Mouse (Mus musculus) kidney, embryonic 14.5 days (tissue): ENCODE results near the gene Tmem121b. TPM values are rescaled to one million over a fixed set of nuclear protein-coding genes. Genes with fewer than 3 reads are reported as not detected.

Experiments
- ATAC-seq: fragments of 200-750 bp; cut with Nextera tagmentation; 2 replicates; pipeline ENCODE4 v1.8.0; 2017; ENCODE audit warnings: moderate number of reproducible peaks, mild to moderate bottlenecking, moderate TSS enrichment, moderate library complexity; ENCODE audit not compliant: low FRiP score, low TSS enrichment
- H3K27ac ChIP-seq: fragments of 300-500 bp; sonication (generic); 2 replicates; pipeline ENCODE4 v1.5.1; 2014; ENCODE audit warnings: low read depth, mild to moderate bottlenecking, low read length, moderate library complexity, mixed read lengths
- H3K27me3 ChIP-seq: fragments of 300-500 bp; sonication (generic); 2 replicates; pipeline ENCODE4 v1.6.1; 2014; ENCODE audit warnings: mild to moderate bottlenecking, low read length; ENCODE audit not compliant: control insufficient read depth, insufficient read depth
- H3K36me3 ChIP-seq: fragments of 300-500 bp; sonication (generic); 2 replicates; pipeline ENCODE4 v1.6.1; 2014; ENCODE audit warnings: low read length, mixed read lengths; ENCODE audit not compliant: control insufficient read depth, insufficient read depth
- H3K4me1 ChIP-seq: fragments of 300-500 bp; sonication (generic); 2 replicates; pipeline ENCODE4 v1.6.1; 2014; ENCODE audit warnings: low read length, mixed read lengths; ENCODE audit not compliant: control insufficient read depth, insufficient read depth
- H3K4me2 ChIP-seq: fragments of 300-500 bp; sonication (generic); replicated peaks from 2 replicates; pipeline ENCODE4 v1.6.1; 2014; ENCODE audit warnings: low read depth, mild to moderate bottlenecking, low read length
- H3K4me3 ChIP-seq: fragments of 300-500 bp; sonication (generic); 2 replicates; pipeline ENCODE4 v1.5.1; 2014; ENCODE audit warnings: mild to moderate bottlenecking, low read length
- H3K9ac ChIP-seq: fragments of 300-500 bp; sonication (generic); 2 replicates; pipeline ENCODE4 v1.6.1; 2014; ENCODE audit warnings: low read depth, mild to moderate bottlenecking, low read length, moderate library complexity
- H3K9me3 ChIP-seq: fragments of 300-500 bp; sonication (generic); 2 replicates; pipeline ENCODE4 v1.6.1; 2016; ENCODE audit warnings: low read length; ENCODE audit not compliant: control insufficient read depth
- WGBS: fragments of 180-500 bp; shearing (Covaris S2); extraction: QIAGEN DNeasy Blood & Tissue Kit; methylation state at CpG from one replicate; pipeline ENCODE4 v1.1.7; 2014; 5-methylcytosine and 5-hydroxymethylcytosine counted together
- polyA plus RNA-seq: library from polyadenylated mRNA; unstranded; fragments of >200 nt; fragmentation: Nextera tagmentation; extraction: Ambion mirVana; gene quantifications from 2 replicates; pipeline ENCODE4 v1.2.1, GENCODE M21; 2014

Gene Tmem121b
- polyA plus RNA-seq, 1 experiment from 2014 or later, result 0.04 TPM

GRCm38 (mm10) chr6:120473427-120473826, 20.2 kb downstream of the Tmem121b start:
- Histone ChIP-seq H3K9me3 (no peaks in the 10 kb centered on the region), H3K4me3 (no peak overlapping the region), H3K4me1 (no peaks in the 10 kb centered on the region), H3K36me3 (no peaks in the 10 kb centered on the region), H3K27ac (no peak overlapping the region), H3K27me3 (no peaks in the 10 kb centered on the region), H3K9ac (no peak overlapping the region), H3K4me2 (no peak overlapping the region)
- peak; percentile 43; the same call in 1 of the 2 replicates for ATAC-seq
- WGBS, result 56% methylated on average over 5 of the region's 5 CpGs

DNA sequence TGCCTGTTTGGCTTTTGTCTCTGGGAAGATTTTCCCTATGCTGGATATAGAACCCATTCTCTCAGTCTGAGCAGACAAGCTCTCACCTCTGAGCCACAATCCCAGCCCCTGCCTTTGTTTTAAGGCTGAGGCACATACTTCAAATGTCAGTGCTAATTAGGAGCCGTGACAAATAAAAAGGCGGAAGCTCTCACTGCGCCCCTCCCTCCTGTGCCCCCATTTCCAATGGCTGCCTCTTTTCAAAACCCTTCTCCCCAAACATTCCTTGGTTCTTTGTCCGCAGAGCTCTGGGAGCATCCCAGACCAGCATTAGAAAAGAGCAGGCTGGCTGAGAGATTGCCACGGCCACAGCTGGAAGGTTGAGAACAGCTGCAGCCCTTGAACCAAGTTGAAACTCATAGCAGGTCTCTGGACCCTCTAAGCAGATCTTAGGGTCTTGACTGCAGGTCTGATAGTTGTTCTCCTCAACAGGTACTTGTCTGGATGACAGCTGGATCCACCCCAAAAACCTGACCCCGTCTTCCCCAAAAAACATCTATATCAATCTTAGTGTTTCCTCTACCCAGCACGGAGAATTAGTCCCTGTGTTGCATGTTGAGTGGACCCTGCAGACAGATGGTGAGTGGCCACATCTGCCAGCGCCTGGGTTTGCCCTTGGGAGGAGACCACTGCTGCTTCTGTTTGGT, 21.0 kb downstream of the Tmem121b start:
- whole genome bisulfite sequencing, result 25% methylated on average over 8 of the region's 8 CpGs
- Histone ChIP-seq H3K36me3 (no peaks in the 10 kb centered on the region), H3K9ac (no peak overlapping the region), H3K9me3 (no peaks in the 10 kb centered on the region), H3K27me3 (no peaks in the 10 kb centered on the region), H3K4me1 (no peaks in the 10 kb centered on the region), H3K27ac (no peak overlapping the region), H3K4me2 (no peak overlapping the region), H3K4me3 (no peak overlapping the region)
- no peak for ATAC-seq

GRCm38 (mm10) chr6:120471991-120472441, 21.6 kb downstream of the Tmem121b start:
- no peak overlapping the region for H3K4me3 ChIP-seq
- H3K4me2 ChIP-seq, result no peak overlapping the region
- no peaks in the 10 kb centered on the region for H3K9me3 ChIP-seq
- no peaks in the 10 kb centered on the region for H3K4me1 ChIP-seq
- no peak overlapping the region for H3K27ac ChIP-seq
- WGBS, result 16% methylated on average over 5 of the region's 5 CpGs
- no peak overlapping the region for H3K9ac ChIP-seq
- no peak for ATAC-seq
- no peaks in the 10 kb centered on the region for H3K27me3 ChIP-seq
- H3K36me3 ChIP-seq, result no peaks in the 10 kb centered on the region

DNA sequence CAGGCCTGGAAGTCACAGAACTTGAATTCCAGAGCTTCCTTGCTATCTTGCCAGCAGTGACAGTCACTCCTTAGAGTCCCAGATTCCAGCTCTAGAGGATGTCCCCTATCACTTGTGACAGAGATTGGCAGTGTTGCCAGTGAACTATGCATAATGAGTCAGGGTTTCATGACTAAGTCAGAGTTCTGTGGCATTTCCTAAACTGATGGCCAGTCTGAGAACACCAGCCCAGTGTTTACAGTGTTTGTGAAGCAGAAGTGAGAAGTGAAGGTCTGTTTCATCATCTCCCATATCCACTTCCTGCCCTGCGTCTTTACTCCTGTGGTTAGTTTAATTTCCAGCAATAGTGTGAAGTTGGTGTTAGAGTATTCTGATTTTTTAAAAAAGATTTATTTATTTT, 22.9 kb downstream of the Tmem121b start:
- Histone ChIP-seq H3K4me1 (no peaks in the 10 kb centered on the region), H3K36me3 (no peaks in the 10 kb centered on the region), H3K4me2 (no peak overlapping the region), H3K4me3 (no peak overlapping the region), H3K27ac (no peak overlapping the region), H3K27me3 (no peaks in the 10 kb centered on the region), H3K9me3 (no peaks in the 10 kb centered on the region), H3K9ac (no peak overlapping the region)
- WGBS, result 82% methylated on average over 1 of the region's 1 CpGs
- no peak for ATAC-seq

- no peak overlapping the region for H3K9ac ChIP-seq
- no peaks in the 10 kb centered on the region for H3K9me3 ChIP-seq
- no peak overlapping the region for H3K4me2 ChIP-seq
- no peak for ATAC-seq
- H3K36me3 ChIP-seq, result no peaks in the 10 kb centered on the region
- no peak overlapping the region for H3K27ac ChIP-seq
- peaks cover 6% of the 10 kb centered on the region; the same call in 1 of the 2 replicates for H3K27me3 ChIP-seq
- no peaks in the 10 kb centered on the region for H3K4me1 ChIP-seq
- no peak overlapping the region for H3K4me3 ChIP-seq
Observed at GRCm38 (mm10) chr6:120469770-120470169, 23.8 kb downstream of the Tmem121b start.

DNA sequence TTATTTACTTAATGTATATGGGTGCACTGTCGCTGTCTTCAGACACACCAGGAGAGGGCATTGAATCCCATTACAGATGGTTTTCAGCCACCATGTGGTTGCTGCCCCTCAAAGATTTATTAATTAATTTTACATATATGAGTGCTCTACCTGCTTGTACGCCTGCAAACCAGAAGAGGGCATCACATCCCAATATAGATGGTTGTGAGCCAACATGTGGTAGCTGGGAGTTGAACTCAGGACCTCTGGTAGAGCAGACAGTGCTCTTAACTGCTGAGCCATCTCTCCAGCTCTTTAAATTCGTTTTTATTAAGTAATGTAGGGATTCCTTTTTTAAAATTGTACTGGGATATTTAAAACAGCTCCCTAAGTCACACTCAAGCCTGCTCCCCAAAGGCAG, 24.3 kb downstream of the Tmem121b start:
- Histone ChIP-seq H3K4me1 (no peaks in the 10 kb centered on the region), H3K27ac (no peak overlapping the region), H3K9ac (no peak overlapping the region), H3K36me3 (no peaks in the 10 kb centered on the region), H3K27me3 (peaks cover 7% of the 10 kb centered on the region; the same call in 1 of the 2 replicates), H3K4me3 (no peak overlapping the region), H3K9me3 (no peaks in the 10 kb centered on the region), H3K4me2 (no peak overlapping the region)
- ATAC-seq, result no peak
- WGBS, result 71% methylated on average over 3 of the region's 3 CpGs

DNA sequence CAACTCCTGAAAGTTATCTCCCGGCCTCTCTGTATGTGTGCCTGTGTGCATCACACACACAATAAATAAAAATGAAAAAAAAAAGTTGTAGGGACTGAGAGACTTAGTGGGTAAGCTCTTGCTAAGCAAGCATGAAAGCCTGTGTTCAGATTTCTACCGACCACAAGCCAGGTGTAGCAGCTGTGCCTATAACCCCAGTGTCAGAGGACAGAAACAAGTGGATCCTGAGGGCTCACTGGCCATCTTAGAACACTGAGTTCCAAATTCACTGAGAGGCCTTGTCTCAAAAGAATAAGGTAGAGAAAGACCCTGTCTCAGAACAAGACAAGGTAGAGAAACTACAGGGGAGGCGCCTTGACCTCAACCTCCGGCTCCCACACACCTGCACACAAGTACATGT, 25.3 kb downstream of the Tmem121b start:
- Histone ChIP-seq H3K27me3 (peaks cover 17% of the 10 kb centered on the region), H3K9me3 (no peaks in the 10 kb centered on the region), H3K4me2 (no peak overlapping the region), H3K36me3 (no peaks in the 10 kb centered on the region), H3K27ac (no peak overlapping the region), H3K9ac (no peak overlapping the region), H3K4me3 (no peak overlapping the region), H3K4me1 (peaks cover 5% of the 10 kb centered on the region; the same call in 1 of the 2 replicates)
- no peak for ATAC-seq
- WGBS, result 88% methylated on average over 4 of the region's 4 CpGs

- H3K4me1 ChIP-seq, result peaks cover 5% of the 10 kb centered on the region; the same call in 1 of the 2 replicates
- WGBS, result 72% methylated on average over 10 of the region's 10 CpGs
- H3K27me3 ChIP-seq, result peaks cover 30% of the 10 kb centered on the region
- H3K27ac ChIP-seq, result no peak overlapping the region
- H3K4me2 ChIP-seq, result no peak overlapping the region
- H3K4me3 ChIP-seq, result no peak overlapping the region
- H3K9ac ChIP-seq, result no peak overlapping the region
- no peak for ATAC-seq
- H3K36me3 ChIP-seq, result no peaks in the 10 kb centered on the region
- H3K9me3 ChIP-seq, result no peaks in the 10 kb centered on the region
Observed at GRCm38 (mm10) chr6:120466609-120467329, 26.8 kb downstream of the Tmem121b start.

- H3K27me3 ChIP-seq, result peaks cover 38% of the 10 kb centered on the region
- 26% methylated on average over 4 of the region's 4 CpGs for WGBS
- peaks cover 5% of the 10 kb centered on the region; the same call in 1 of the 2 replicates for H3K4me1 ChIP-seq
- H3K27ac ChIP-seq, result no peak overlapping the region
- H3K4me2 ChIP-seq, result no peak overlapping the region
- no peaks in the 10 kb centered on the region for H3K9me3 ChIP-seq
- no peaks in the 10 kb centered on the region for H3K36me3 ChIP-seq
- H3K4me3 ChIP-seq, result no peak overlapping the region
- ATAC-seq, result no peak
- no peak overlapping the region for H3K9ac ChIP-seq
Observed at GRCm38 (mm10) chr6:120465393-120465792, 28.2 kb downstream of the Tmem121b start.
